Mouse (Mus musculus): ENCODE measurements at regions not wholly inside any gene's neighbourhood (a gene's known extent, or its start where the extent isn't known, plus 50 kb on each side); places are given as distances from the start of the nearest gene placed in this dataset.

GRCm38 (mm10) chr5:76413886-76414285 is 50.3 kb upstream of the Nmu start:
- DNase-seq (ENCODE audit: low read depth, low spot score): no peak

- no peak for DNase-seq (ENCODE audit: low read depth, low spot score)
Observed at GRCm38 (mm10) chr5:76416256-76416655, 52.7 kb upstream of the Nmu start.

GRCm38 (mm10) chr5:76417137-76417536 is 53.5 kb upstream of the Nmu start:
- no peak for DNase-seq (ENCODE audit: low read depth, low spot score)

GRCm38 (mm10) chr5:76418901-76419823 is 55.6 kb upstream of the Nmu start:
- no peak for DNase-seq (ENCODE audit: low read depth, low spot score)

DNA sequence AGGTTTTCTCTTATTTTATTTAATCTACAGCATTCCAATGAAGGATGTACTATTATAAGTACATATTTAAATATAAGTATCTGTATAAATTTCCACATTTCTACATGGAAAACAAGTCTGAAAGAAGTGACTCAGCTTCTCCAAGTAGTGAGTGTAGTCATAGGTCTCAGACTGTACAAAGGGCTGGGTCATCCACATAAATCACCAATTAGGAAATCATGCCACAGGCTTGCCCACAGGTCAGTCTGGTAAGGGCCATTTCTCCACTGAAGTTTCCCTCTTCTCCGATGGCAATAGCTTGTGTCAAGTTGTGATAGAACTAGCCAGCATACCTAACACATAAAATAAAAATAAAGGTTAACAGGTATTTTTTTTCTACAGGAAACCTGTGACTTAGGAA is 56.3 kb upstream of the Nmu start:
- no peak for DNase-seq (ENCODE audit: low read depth, low spot score)

GRCm38 (mm10) chr5:76420606-76421005 is 57.0 kb upstream of the Nmu start:
- DNase-seq (ENCODE audit: low read depth, low spot score): no peak

DNA sequence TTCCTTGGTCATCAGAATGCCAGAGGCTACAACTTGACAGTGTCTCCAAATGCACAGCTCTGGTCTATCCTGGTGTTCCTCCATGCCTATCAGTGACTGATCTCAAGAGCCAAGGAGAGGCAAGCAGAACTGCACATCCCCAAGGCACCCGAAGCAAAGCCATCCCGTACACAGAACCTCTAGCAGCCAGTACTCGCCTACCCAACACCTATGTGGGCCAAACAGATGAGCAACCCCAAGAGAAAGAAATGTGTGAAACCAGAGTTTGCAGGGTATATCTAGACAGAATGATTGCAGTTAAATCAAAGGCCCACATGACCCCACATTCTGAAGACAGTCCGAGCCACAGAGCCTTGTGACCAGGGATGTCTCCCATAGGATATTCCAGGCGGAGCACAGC is 60.0 kb upstream of the Nmu start:
- no peak for DNase-seq (ENCODE audit: low read depth, low spot score)

- DNase-seq (ENCODE audit: low read depth, low spot score): no peak
Observed at GRCm38 (mm10) chr5:76425680-76426079, 58.2 kb upstream of the Gm7271 start.

DNA sequence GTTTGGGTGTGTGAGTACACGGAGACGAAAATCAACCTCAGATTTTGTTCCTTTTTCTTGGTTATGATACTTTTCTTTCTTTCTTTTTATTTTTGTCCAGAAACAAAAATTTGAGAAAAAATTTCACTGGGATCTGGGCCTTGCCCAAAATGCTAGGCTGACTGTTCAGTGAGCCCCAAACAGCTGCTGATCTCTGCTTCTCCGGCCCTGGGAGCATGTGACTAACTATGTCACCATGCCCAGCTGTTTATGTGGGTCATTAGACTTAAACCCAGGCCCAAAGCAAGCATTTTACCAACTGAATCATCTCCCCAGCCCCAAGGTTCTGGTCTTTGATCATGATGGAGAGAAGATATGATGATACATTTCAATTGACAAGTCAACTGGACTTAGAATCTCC is 56.3 kb upstream of the Gm7271 start:
- no peak for DNase-seq (ENCODE audit: low read depth, low spot score)

GRCm38 (mm10) chr5:76429441-76429840 is 54.4 kb upstream of the Gm7271 start:
- DNase-seq (ENCODE audit: low read depth, low spot score): peak; percentile 47

- DNase-seq (ENCODE audit: low read depth, low spot score): no peak
Observed at GRCm38 (mm10) chr5:76433623-76434022, 50.2 kb upstream of the Gm7271 start.

Data from mesoderm, embryonic 11.5 days (tissue).